Mouse (Mus musculus) liver, postnatal 0 days (tissue): ENCODE data around the gene Cabp4.

Source experiments
- CTCF ChIP-seq: sonication (generic); IDR thresholded peaks from 2 replicates; pipeline ENCODE4 v1.5.1; 2016; ENCODE audit warnings: antibody characterized with exemption, low read depth
- EP300 ChIP-seq: IDR thresholded peaks from 2 replicates; pipeline ENCODE4 v1.6.1; 2016; ENCODE audit warnings: antibody characterized with exemption, low read depth, mild to moderate bottlenecking

GRCm38 (mm10) chr19:4094774-4095303 is 49.0 kb downstream of the Cabp4 start:
- TF ChIP-seq CTCF (no peak), EP300 (no peak)
